Mouse (Mus musculus) heart, embryonic 11.5 days (tissue): Measurements from ENCODE around the gene Nfkbib. TPM values are rescaled to one million over a fixed set of nuclear protein-coding genes. Genes with fewer than 3 reads are reported as not detected.

ENCODE experiments used
- ATAC-seq: fragments of 200-750 bp; cut with Nextera tagmentation; replicated peaks from 2 replicates; pipeline ENCODE4 v1.8.0; 2017; ENCODE audit warnings: moderate library complexity; ENCODE audit not compliant: insufficient number of reproducible peaks, low FRiP score, low TSS enrichment
- H3K27ac ChIP-seq: fragments of 300-500 bp; sonication (generic); 2 replicates; pipeline ENCODE4 v1.5.1; 2014; ENCODE audit warnings: mild to moderate bottlenecking, low read depth, low read length
- H3K27me3 ChIP-seq: fragments of 300-500 bp; sonication (generic); 2 replicates; pipeline ENCODE4 v1.6.1; 2014; ENCODE audit warnings: mild to moderate bottlenecking, low read length, mixed read lengths; ENCODE audit not compliant: control insufficient read depth, insufficient read depth
- H3K36me3 ChIP-seq: fragments of 300-500 bp; sonication (generic); 2 replicates; pipeline ENCODE4 v1.6.1; 2014; ENCODE audit warnings: mild to moderate bottlenecking, low read length, moderate library complexity, mixed read lengths; ENCODE audit not compliant: control insufficient read depth, insufficient read depth
- H3K4me1 ChIP-seq: fragments of 300-500 bp; sonication (generic); 2 replicates; pipeline ENCODE4 v1.6.1; 2014; ENCODE audit warnings: low read length; ENCODE audit not compliant: control insufficient read depth, insufficient read depth
- H3K4me2 ChIP-seq: fragments of 300-500 bp; sonication (generic); 2 replicates; pipeline ENCODE4 v1.6.1; 2014; ENCODE audit warnings: mild to moderate bottlenecking, moderate library complexity
- H3K4me3 ChIP-seq: fragments of 300-500 bp; sonication (generic); 2 replicates; pipeline ENCODE4 v1.5.1; 2014; ENCODE audit warnings: low read depth, low read length
- H3K9ac ChIP-seq: fragments of 300-500 bp; sonication (generic); 2 replicates; pipeline ENCODE4 v1.6.1; 2014; ENCODE audit warnings: mild to moderate bottlenecking, low read depth, low read length, moderate library complexity
- H3K9me3 ChIP-seq: fragments of 300-500 bp; sonication (generic); replicated peaks from 2 replicates; pipeline ENCODE4 v1.6.1; 2016; ENCODE audit warnings: low read length; ENCODE audit not compliant: control insufficient read depth
- WGBS: fragments of 180-500 bp; shearing (Covaris S2); extraction: QIAGEN DNeasy Blood & Tissue Kit; methylation state at CpG from one replicate; pipeline ENCODE4 v1.1.7; 2014; ENCODE audit not compliant: insufficient replicate concordance; 5-methylcytosine and 5-hydroxymethylcytosine counted together
- polyA plus RNA-seq: library from polyadenylated mRNA; unstranded; fragments of >200 nt; fragmentation: Nextera tagmentation; extraction: Ambion mirVana; gene quantifications from 2 replicates; pipeline ENCODE4 v1.2.1, GENCODE M21; 2014

Nfkbib gene
- polyA plus RNA-seq, 1 experiment from 2014 or later = 38.0 TPM

DNA sequence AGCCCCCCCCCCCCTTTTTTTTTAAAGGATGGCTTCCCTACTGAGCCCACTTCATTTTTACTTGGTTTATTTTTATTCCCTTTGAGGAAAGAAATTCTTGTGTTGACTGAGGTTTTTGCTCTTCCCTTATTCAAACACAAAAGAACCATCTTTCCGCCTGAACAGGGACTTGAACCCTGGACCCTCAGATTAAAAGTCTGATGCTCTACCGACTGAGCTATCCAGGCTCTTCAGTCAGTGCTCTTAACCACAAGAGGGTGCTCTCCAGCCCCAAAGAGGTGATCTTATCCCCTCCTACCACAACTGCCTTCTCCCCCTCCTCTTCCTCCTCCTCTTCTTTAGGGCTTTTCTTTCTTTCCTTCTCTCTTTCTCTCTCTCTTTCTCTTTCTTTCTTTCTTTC lies 26.5 kb upstream of the Nfkbib start:
- 23% methylated on average over 2 of the region's 2 CpGs for WGBS
- ATAC-seq = no peak

DNA sequence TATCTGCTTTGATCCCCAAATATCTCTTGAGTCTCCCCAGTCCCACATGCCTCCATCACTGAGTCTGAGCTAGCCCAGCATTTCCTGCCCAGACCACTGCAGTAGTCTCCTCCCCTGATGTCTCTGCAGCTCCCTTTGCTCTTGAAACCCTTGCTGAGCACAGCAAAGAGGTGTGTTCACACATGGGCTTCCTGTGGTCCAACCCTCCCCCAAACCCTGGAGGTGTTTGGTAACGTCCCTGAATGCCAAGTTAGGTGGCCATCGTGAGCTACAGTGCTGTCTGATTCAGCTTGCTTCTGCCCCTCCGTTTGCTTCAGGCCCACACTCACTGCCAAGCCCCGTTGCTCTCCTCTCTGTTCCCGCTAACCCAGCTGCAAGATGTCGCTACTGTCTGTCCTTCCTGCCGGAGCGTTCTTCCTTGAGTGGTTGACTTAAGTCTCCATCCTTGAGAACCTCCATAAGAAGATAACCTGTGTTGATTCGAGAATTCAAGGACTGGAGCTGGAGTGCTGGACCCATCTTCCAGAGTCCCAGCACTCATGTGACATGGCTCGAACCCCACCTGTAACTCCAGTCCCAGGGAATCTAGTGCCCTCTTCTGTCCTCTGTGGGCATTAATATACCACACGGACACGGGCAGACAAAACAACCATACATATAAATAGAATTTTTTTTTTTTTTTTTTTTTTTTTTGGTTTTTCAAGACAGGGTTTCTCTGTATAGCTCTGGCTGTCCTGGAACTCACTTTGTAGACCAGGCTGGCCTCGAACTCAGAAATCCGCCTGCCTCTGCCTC lies 25.3 kb upstream of the Nfkbib start:
- H3K36me3 ChIP-seq = no peaks in the 10 kb centered on the region
- no peaks in the 10 kb centered on the region for H3K27me3 ChIP-seq
- H3K4me1 ChIP-seq = peaks cover 7% of the 10 kb centered on the region; the same call in 1 of the 2 replicates
- WGBS = 63% methylated on average over 12 of the region's 14 CpGs
- ATAC-seq = no peak
- no peak overlapping the region for H3K27ac ChIP-seq
- H3K9ac ChIP-seq = 0 out of 2 replicates have a peak overlapping the region, but pooled peaks have one; percentile 5
- H3K9me3 ChIP-seq = no peaks in the 10 kb centered on the region
- H3K4me3 ChIP-seq = no peak overlapping the region
- no peak overlapping the region for H3K4me2 ChIP-seq

More for the DNA sequence above, 26.5 kb upstream of the Nfkbib start:
- H3K4me3 ChIP-seq = no peak overlapping the region
- H3K9ac ChIP-seq = no peak overlapping the region
- H3K36me3 ChIP-seq = no peaks in the 10 kb centered on the region
- H3K4me1 ChIP-seq = peaks cover 7% of the 10 kb centered on the region; the same call in 1 of the 2 replicates
- H3K9me3 ChIP-seq = no peaks in the 10 kb centered on the region
- no peak overlapping the region for H3K27ac ChIP-seq
- H3K4me2 ChIP-seq = no peak overlapping the region
- no peaks in the 10 kb centered on the region for H3K27me3 ChIP-seq

DNA sequence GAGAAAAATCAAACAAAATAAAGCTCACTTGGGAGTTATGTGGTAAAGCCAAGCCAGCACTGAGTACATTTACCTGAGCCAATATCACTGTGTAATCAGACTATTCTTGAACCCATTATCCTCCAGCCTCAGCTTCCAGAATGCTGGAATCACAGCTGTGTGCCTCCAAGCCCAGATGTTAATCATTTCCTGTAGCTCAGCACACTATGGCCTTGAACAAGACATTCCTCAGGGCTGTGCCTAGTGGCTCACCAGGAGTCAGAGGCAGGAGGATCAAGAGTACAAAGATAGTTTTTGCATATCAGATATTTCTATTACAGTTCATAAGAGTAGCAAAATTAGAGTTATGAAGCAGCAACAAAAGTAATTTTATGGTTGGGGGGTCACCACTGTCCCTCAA lies 24.4 kb upstream of the Nfkbib start:
- no peak overlapping the region for H3K9ac ChIP-seq
- no peaks in the 10 kb centered on the region for H3K9me3 ChIP-seq
- no peaks in the 10 kb centered on the region for H3K27me3 ChIP-seq
- ATAC-seq = no peak
- H3K27ac ChIP-seq = no peak overlapping the region
- H3K36me3 ChIP-seq = no peaks in the 10 kb centered on the region
- no peak overlapping the region for H3K4me2 ChIP-seq
- H3K4me1 ChIP-seq = peaks cover 3% of the 10 kb centered on the region; the same call in 1 of the 2 replicates
- no peak overlapping the region for H3K4me3 ChIP-seq

DNA sequence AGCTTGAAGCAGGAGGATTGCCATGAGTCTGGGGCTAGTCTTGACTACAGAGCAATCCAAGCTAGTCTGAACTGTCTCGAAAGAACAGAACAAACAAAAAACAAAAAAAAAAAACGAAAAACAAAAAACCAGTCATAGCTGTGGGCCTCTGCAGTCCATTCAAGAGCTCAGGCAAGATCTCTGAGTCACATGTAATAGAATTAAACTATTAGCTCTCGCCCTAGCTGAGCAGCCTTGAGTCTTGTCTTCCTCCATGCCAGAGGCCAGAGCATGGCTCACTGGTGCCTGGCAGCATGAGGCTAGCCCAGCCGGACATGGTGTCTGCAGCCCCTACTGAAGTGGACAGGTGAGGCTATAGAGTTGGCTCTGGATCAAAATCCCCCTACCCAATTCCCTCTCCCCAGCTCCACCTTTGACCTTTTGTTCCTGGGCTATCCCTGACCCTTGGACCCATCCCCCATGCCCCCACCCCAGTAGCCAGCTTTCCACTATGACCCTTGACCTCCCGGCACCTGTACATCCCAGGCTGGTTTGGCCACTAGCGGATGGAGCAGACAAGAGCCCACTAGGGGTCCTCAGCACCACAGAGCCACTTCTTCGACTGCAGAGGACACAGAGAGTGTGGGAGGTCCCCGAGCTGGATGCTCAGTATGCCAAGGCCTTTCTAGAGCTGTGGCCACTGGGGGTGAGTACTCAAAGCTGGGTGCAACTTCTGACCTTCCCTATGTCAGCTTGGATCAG lies 22.9 kb upstream of the Nfkbib start:
- Histone ChIP-seq H3K9me3 (no peaks in the 10 kb centered on the region), H3K27me3 (no peaks in the 10 kb centered on the region), H3K36me3 (no peaks in the 10 kb centered on the region), H3K4me2 (no peak overlapping the region), H3K27ac (no peak overlapping the region), H3K4me1 (no peaks in the 10 kb centered on the region), H3K9ac (no peak overlapping the region), H3K4me3 (no peak overlapping the region)
- 0 out of 2 replicates have a peak, but pooled peaks have one; percentile 33 for ATAC-seq
- WGBS = 57% methylated on average over 8 of the region's 8 CpGs

DNA sequence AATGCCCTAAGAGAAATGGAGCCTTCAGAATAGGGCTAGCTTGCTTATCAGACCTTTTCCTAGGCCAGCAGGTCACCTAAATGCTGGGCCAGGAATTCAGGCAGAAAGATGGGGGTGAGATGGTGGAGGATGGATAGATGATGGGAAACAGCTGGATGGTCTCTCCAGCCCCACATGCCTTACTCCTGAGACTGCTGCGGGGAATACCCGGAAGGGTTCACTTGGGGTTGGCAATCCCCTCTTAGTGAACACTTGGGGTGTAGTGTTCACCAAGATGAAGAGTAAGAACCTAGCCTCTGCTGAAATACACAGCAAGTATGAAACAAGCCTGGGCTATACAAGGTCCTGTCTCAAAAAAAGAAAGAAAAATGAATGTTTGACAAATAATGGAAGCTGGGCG lies 21.9 kb upstream of the Nfkbib start:
- 65% methylated on average over 3 of the region's 3 CpGs for WGBS
- H3K4me3 ChIP-seq = no peak overlapping the region

DNA sequence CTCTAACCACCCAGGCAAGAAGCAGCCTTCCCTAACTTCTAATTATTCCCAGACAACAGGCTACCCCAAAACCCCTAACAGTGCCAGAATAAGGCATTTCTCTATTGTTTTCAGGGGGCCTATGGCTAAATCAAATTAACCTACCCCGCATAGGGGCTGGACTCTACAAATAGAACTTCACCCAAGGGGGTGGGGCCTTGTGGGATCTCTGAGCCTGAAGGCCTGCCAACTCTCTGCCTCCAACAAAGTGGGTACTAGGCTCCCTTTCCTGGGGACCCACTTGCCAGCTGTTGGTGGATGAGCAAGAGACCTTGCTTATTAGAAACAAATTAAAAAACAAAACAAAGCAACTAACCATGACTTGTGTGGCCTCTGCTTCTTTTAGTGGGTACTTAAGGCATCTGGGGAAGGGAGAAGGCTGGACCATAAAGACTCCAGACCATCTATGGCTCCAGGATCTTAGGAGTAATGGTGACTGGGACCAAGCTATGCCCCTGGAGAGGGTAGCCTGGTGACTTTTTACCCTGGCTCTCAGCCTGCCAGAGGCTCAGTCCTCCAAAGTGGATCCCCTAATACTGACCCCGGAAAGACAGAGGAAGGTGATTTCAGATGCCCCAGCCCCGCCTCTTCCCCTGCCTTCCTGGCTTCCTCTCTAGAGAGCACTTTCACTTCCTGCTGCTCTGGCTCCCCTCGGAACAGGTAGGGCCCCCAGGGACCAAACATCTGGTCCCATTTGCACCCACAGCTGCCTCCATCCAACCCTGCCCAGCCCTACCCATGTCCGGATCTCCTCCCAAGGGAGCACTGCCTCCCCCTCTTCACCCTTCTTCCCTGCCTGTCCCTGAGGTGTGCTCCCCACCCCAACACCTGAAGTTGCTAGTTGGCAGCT lies 21.2 kb upstream of the Nfkbib start, which contains the start of gene Rinl:
Rinl (plus strand) TSS at position 663 of the 889 bp plus-strand sequence.
- no peak within 1 kb of the TSS for H3K9ac ChIP-seq
- ATAC-seq = no peak
- 65% methylated on average over 5 of the region's 5 CpGs for WGBS
- H3K4me3 ChIP-seq = no peak within 1 kb of the TSS
- no peaks in the 10 kb centered on the region for H3K9me3 ChIP-seq
- no peak within 1 kb of the TSS for H3K4me2 ChIP-seq
- H3K27ac ChIP-seq = no peak within 1 kb of the TSS
- no peaks in the 10 kb centered on the region; the same call in 1 of the 2 replicates for H3K36me3 ChIP-seq
- no peaks in the 10 kb centered on the region for H3K27me3 ChIP-seq
- no peaks in the 10 kb centered on the region for H3K4me1 ChIP-seq

More for the DNA sequence above, 21.9 kb upstream of the Nfkbib start:
- Histone ChIP-seq H3K9ac (no peak overlapping the region), H3K4me1 (no peaks in the 10 kb centered on the region), H3K9me3 (no peaks in the 10 kb centered on the region), H3K4me2 (no peak overlapping the region), H3K27me3 (no peaks in the 10 kb centered on the region), H3K36me3 (no peaks in the 10 kb centered on the region; the same call in 1 of the 2 replicates), H3K27ac (no peak overlapping the region)
- ATAC-seq = no peak

DNA sequence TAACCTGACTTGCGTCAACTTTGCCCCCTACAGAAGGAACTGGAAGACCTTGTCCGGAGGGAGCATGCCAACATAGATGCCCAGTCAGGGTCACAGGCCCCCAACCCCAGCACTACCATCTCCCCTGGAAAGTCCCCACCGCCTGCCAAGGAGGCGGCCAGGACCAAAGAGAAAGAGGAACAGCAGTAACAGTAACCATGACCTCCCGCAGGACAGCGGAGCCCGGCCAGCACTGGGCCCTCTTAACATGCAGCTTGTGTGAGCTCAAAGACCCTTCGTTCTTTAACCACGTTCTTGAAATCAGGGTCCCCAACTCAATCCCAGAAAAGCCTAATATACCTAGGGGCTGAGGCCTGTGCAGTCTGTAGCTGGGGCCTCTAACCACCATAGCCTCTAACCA lies 20.6 kb upstream of the Nfkbib start:
- ATAC-seq = no peak
- Histone ChIP-seq H3K27me3 (no peaks in the 10 kb centered on the region), H3K4me2 (no peak overlapping the region), H3K4me3 (no peak overlapping the region), H3K4me1 (no peaks in the 10 kb centered on the region), H3K36me3 (no peaks in the 10 kb centered on the region; the same call in 1 of the 2 replicates), H3K9me3 (no peaks in the 10 kb centered on the region), H3K27ac (no peak overlapping the region), H3K9ac (no peak overlapping the region)
- WGBS = 96% methylated on average over 9 of the region's 9 CpGs

DNA sequence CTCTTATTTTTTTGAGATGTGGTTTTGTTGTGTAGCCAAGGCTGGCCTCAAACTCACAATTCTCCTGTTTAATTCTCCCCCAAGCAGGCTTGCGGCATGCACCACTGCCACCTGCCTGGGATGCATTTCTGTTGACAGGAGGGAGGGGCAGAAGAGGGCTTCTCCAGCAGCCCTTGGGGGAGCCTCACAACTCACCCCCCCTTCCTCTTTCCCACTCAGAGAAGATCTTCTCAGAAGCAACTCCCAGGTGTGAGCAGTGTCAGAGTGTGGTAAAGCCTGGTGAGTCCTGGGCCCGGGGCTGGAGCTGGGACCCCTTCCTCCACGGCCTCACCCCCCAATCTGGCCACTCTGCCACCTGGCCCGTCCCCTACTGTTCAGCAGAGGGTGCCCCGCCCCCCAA lies 17.8 kb upstream of the Nfkbib start:
- Histone ChIP-seq H3K27ac (no peak overlapping the region), H3K9me3 (no peaks in the 10 kb centered on the region), H3K4me2 (no peak overlapping the region), H3K9ac (no peak overlapping the region), H3K4me1 (peaks cover 6% of the 10 kb centered on the region), H3K27me3 (no peaks in the 10 kb centered on the region), H3K4me3 (no peak overlapping the region), H3K36me3 (no peaks in the 10 kb centered on the region; the same call in 1 of the 2 replicates)
- WGBS = 77% methylated on average over 4 of the region's 5 CpGs
- ATAC-seq = no peak
